Mouse (Mus musculus) neural tube, embryonic 11.5 days (tissue): Measurements from ENCODE around the gene Mrfap1. TPM values are rescaled to one million over a fixed set of nuclear protein-coding genes. Genes with fewer than 3 reads are reported as not detected.
"Not testable (repeated sequence)": the region's sequence is repeated elsewhere in the genome, so short reads cannot be mapped to it uniquely, and the experiment has no call there.

Source experiments
- ATAC-seq: fragments of 200-750 bp; cut with Nextera tagmentation; 2 replicates; pipeline ENCODE4 v1.8.0; 2017; ENCODE audit warnings: moderate number of reproducible peaks, mild to moderate bottlenecking, moderate TSS enrichment, moderate library complexity; ENCODE audit not compliant: insufficient read depth, low FRiP score, low TSS enrichment
- DNase-seq: peaks from one replicate; pipeline ENCODE4 v3.0.0-alpha.2; 2015; ENCODE audit warnings: low spot score
- H3K27ac ChIP-seq: fragments of 300-500 bp; sonication (generic); 2 replicates; pipeline ENCODE4 v1.5.1; 2014; ENCODE audit warnings: low read depth, mild to moderate bottlenecking, low read length
- H3K27me3 ChIP-seq: fragments of 300-500 bp; sonication (generic); 2 replicates; pipeline ENCODE4 v1.6.1; 2014; ENCODE audit warnings: mild to moderate bottlenecking, low read length, mixed read lengths; ENCODE audit not compliant: control insufficient read depth, insufficient read depth
- H3K36me3 ChIP-seq: fragments of 300-500 bp; sonication (generic); 2 replicates; pipeline ENCODE4 v1.6.1; 2014; ENCODE audit warnings: mild to moderate bottlenecking, low read length, moderate library complexity, mixed read lengths; ENCODE audit not compliant: control insufficient read depth, insufficient read depth
- H3K4me1 ChIP-seq: fragments of 300-500 bp; sonication (generic); 2 replicates; pipeline ENCODE4 v1.6.1; 2014; ENCODE audit warnings: low read length, mixed read lengths; ENCODE audit not compliant: control insufficient read depth, insufficient read depth
- H3K4me2 ChIP-seq: fragments of 300-500 bp; sonication (generic); 2 replicates; pipeline ENCODE4 v1.6.1; 2014; ENCODE audit warnings: low read depth, mild to moderate bottlenecking, moderate library complexity
- H3K4me3 ChIP-seq: fragments of 300-500 bp; sonication (generic); 2 replicates; pipeline ENCODE4 v1.5.1; 2014; ENCODE audit warnings: low read depth, low read length
- H3K9ac ChIP-seq: fragments of 300-500 bp; sonication (generic); 2 replicates; pipeline ENCODE4 v1.6.1; 2014; ENCODE audit warnings: mild to moderate bottlenecking, low read length
- H3K9me3 ChIP-seq: fragments of 300-500 bp; sonication (generic); 2 replicates; pipeline ENCODE4 v1.6.1; 2016; ENCODE audit warnings: low read length; ENCODE audit not compliant: control insufficient read depth
- WGBS: fragments of 180-500 bp; shearing (Covaris S2); extraction: QIAGEN DNeasy Blood & Tissue Kit; methylation state at CpG from one replicate; pipeline ENCODE4 v1.1.7; 2014; 5-methylcytosine and 5-hydroxymethylcytosine counted together
- polyA plus RNA-seq: library from polyadenylated mRNA; unstranded; fragments of >200 nt; fragmentation: Nextera tagmentation; extraction: Ambion mirVana; gene quantifications from 2 replicates; pipeline ENCODE4 v1.2.1, GENCODE M21; 2014

Mrfap1 gene
- polyA plus RNA-seq, result 570 and 602 TPM in 2 replicates

DNA sequence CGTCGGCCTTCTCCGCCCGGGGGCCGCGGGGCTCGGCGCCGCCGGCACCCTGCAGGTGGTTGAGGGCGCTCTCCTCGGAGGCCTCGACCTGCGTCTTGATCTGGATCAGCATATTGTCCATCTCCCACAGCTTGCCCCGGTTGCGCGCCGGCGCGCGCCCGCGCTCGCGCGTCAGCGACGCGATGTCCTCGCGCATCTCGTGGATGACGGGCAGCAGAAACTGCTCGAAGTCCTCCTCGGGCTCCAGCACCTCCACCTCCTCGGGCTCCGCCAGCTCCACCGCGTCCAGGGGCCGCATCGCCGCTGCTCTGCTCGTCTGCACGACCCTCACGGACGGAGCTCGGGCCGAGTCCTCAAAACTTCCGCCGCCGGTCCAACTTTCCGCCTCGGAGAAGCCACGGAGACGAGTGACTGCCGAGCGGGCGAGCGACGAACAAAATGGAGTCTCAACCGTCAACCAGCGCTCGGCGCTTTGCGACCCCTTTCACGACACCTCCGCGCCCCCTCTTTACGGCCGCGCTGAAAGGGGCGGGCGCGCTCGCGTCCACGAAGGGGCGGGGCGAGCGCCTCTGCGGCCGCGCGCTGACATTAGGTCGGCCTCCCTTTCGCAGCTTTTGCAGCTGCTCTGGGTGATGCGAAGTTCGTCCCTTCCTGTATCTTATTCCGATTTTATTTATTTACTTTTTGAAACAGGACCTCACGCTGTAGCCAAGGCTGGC lies at the start of gene Mrfap1:
Gene Mrfap1, minus strand, starts transcription at position 477 of the 719 bp plus-strand sequence.
- Histone ChIP-seq H3K4me3 (peak within 1 kb of the TSS; percentile 69), H3K27ac (peak within 1 kb of the TSS; percentile 95), H3K9ac (peak within 1 kb of the TSS; percentile 84), H3K4me2 (peak within 1 kb of the TSS; percentile 53)
- not testable (repeated sequence) for H3K27me3 ChIP-seq, H3K4me1 ChIP-seq, H3K9me3 ChIP-seq, H3K36me3 ChIP-seq
- peak; percentile 96 for DNase-seq
- ATAC-seq, result peak; percentile 74
- WGBS, result under 1% methylated on average over 90 of the region's 90 CpGs

DNA sequence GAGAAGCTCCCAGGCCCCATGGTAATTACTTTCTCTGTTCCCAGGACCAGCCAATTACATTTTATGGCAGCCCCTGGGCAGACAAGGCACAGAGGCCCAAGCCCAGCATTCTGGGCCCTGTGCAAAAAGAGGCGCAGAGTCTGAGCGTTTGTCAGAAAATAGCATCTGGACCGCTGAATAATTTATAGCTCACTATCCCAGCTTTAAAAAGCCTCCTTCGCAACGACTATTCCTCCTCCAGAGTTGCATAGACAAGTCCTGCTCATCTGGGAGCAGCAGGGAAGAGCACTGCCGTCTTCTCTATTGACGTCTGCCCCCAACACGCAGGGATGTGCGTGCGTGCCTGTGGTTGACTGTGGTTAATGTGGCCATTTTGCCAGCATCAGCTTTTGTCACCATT lies 47.9 kb upstream of the Mrfap1 start:
- no peak overlapping the region for H3K4me2 ChIP-seq
- H3K9me3 ChIP-seq, result no peaks in the 10 kb centered on the region
- no peak for DNase-seq
- H3K4me1 ChIP-seq, result no peaks in the 10 kb centered on the region
- H3K4me3 ChIP-seq, result no peak overlapping the region
- H3K27ac ChIP-seq, result peak overlapping the region; percentile 17; the same call in 1 of the 2 replicates
- ATAC-seq, result peak; percentile 38; the same call in 1 of the 2 replicates
- no peak overlapping the region for H3K9ac ChIP-seq
- H3K27me3 ChIP-seq, result no peaks in the 10 kb centered on the region
- WGBS, result 44% methylated on average over 10 of the region's 10 CpGs
- H3K36me3 ChIP-seq, result no peaks in the 10 kb centered on the region

DNA sequence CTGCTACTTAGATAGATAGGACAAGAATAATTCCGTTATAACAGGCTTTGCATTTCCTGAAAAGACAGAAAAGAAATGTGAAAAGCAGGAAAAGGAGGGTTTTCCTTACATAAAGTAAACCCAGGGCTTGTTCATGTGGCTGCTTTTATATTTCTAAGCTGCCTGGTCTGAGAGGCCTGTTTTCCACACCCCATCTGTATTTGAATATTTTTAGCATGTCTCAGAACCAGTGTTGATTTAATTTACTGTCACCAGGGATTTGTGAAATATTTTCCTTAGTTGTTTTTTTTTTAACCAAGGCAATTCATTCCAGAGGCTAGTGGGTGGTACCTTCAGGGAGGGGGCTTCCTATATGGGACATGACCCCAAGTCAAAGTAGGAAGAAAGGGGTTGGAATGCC lies 45.1 kb upstream of the Mrfap1 start:
- H3K27me3 ChIP-seq, result no peaks in the 10 kb centered on the region
- ATAC-seq, result no peak

DNA sequence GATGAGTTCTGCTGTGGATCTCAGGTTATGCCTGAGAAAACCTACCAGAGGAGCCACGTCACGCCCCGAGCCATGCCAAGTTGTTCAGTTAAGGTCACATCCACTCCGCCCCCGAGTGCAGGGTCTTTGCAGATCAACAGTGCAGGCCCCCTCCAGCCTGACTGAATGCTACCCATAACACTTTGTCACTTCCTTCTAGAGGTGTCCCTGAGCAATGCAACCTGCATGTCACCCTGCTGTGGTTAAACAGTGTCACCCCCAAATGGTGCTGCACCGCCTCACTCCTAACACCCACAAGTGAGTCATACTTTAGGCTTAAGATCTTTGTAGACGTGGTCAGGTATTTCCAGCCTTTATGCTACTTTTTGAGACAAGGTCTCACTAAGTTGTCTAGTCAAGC lies 43.5 kb upstream of the Mrfap1 start:
- no peaks in the 10 kb centered on the region for H3K36me3 ChIP-seq
- ATAC-seq (no peak), DNase-seq (no peak)
- H3K27me3 ChIP-seq, result no peaks in the 10 kb centered on the region
- no peaks in the 10 kb centered on the region for H3K4me1 ChIP-seq
- H3K4me3 ChIP-seq, result no peak overlapping the region
- WGBS, result 89% methylated on average over 7 of the region's 7 CpGs
- H3K9me3 ChIP-seq, result no peaks in the 10 kb centered on the region
- no peak overlapping the region for H3K4me2 ChIP-seq
- no peak overlapping the region for H3K9ac ChIP-seq
- H3K27ac ChIP-seq, result no peak overlapping the region

More for the DNA sequence above, 45.1 kb upstream of the Mrfap1 start:
- Histone ChIP-seq H3K4me3 (no peak overlapping the region), H3K27ac (no peak overlapping the region), H3K9me3 (no peaks in the 10 kb centered on the region), H3K9ac (no peak overlapping the region), H3K4me1 (no peaks in the 10 kb centered on the region), H3K4me2 (no peak overlapping the region), H3K36me3 (no peaks in the 10 kb centered on the region)
- DNase-seq, result no peak
- WGBS, result 76% methylated on average over 1 of the region's 1 CpGs

DNA sequence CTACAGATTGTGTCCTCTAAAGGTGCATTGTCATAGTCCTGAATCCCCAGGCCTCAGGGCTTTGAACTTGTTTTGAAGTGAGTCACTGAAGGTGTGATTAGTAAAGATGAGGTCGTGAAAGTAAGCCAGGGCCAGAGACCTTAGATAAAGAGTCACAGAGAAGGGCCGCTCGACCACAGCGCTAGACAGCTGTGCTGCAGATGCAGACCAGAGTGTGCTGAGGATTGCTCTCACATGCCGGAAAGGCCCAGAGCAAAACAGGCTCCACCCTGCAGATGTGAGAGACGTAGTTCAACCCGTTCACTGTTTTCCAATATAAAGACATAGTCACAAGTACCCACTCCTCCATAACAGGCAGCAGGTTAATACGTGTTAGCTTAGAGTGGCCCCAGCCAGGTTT lies 43.0 kb upstream of the Mrfap1 start:
- H3K36me3 ChIP-seq, result no peaks in the 10 kb centered on the region
- 77% methylated on average over 8 of the region's 8 CpGs for WGBS

DNA sequence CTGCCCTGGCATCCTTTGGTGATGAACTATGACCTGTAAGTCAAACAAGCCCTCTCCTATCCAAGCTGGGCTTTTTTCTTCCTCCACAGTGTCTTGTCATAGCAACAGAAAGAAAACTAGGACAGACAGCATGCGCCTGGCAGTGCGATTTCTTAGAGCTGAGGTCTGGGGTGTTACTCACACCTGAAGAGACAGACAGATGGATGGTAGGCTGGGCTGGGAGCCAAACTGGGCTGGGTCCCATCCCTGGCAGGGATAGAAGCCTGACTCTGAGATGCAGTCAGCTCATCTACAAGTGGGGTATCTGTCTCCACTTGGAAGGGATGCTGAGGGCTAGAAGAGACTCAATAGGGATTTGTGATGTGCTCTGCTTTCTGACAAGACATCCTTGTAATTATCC lies 42.5 kb upstream of the Mrfap1 start:
- no peak for DNase-seq
- WGBS, result 93% methylated on average over 2 of the region's 2 CpGs

More for the DNA sequence above, 43.0 kb upstream of the Mrfap1 start:
- H3K4me2 ChIP-seq, result no peak overlapping the region
- ATAC-seq (no peak), DNase-seq (no peak)
- no peaks in the 10 kb centered on the region for H3K4me1 ChIP-seq
- H3K4me3 ChIP-seq, result no peak overlapping the region
- no peak overlapping the region for H3K27ac ChIP-seq
- no peak overlapping the region for H3K9ac ChIP-seq
- no peaks in the 10 kb centered on the region for H3K27me3 ChIP-seq
- H3K9me3 ChIP-seq, result no peaks in the 10 kb centered on the region

DNA sequence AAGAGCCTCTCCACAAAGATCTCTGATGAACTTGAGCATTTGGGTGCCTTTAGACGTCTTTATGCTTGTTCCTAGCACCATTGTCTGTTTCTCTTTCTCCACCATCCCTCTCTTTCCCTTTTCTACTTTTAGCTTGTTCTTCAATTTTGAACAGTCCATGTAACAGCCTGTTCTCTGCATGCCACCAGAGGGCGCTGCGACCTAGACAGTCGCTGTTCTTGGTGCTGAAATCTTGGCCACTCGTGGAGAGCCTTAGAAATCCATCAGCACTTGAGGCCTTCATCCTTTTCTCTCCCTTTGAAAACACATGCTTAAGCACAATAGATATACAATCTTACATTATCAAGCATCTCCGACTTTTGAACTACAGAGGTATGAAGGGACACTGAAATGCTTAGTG lies 39.4 kb upstream of the Mrfap1 start:
- H3K27me3 ChIP-seq, result no peaks in the 10 kb centered on the region
- H3K9me3 ChIP-seq, result no peaks in the 10 kb centered on the region
- H3K4me2 ChIP-seq, result no peak overlapping the region
- H3K9ac ChIP-seq, result no peak overlapping the region
- H3K27ac ChIP-seq, result no peak overlapping the region
- H3K4me3 ChIP-seq, result no peak overlapping the region
- no peaks in the 10 kb centered on the region for H3K36me3 ChIP-seq
- ATAC-seq, result no peak
- 3% methylated on average over 6 of the region's 6 CpGs for WGBS
- no peaks in the 10 kb centered on the region for H3K4me1 ChIP-seq
- DNase-seq, result peak; percentile 79

More for the DNA sequence above, 42.5 kb upstream of the Mrfap1 start:
- Histone ChIP-seq H3K9ac (no peak overlapping the region), H3K4me2 (no peak overlapping the region), H3K36me3 (no peaks in the 10 kb centered on the region), H3K9me3 (no peaks in the 10 kb centered on the region), H3K4me1 (no peaks in the 10 kb centered on the region), H3K4me3 (no peak overlapping the region), H3K27me3 (no peaks in the 10 kb centered on the region), H3K27ac (no peak overlapping the region)
- no peak for ATAC-seq

DNA sequence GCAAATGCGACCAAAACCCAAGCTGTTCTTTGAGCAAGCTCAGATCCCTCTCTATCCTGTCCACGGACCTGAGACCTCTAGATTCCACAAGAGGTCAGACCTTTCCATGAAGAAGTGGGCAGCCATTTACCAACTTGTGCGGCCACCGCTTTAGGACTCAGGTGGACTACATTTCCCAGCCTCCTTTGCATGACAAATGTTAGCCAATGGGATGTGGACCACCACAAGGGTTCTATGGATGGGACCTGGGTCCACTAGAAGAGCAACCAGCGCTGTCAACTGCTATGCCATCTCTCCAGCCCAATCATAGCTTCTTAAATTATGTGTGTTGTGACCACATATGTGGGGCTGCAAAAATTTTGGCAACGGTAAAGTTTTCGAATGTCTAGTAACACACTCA lies 34.7 kb upstream of the Mrfap1 start:
- 63% methylated on average over 7 of the region's 7 CpGs for WGBS
- no peaks in the 10 kb centered on the region for H3K9me3 ChIP-seq
- no peaks in the 10 kb centered on the region for H3K36me3 ChIP-seq
- no peak overlapping the region for H3K9ac ChIP-seq
- H3K4me3 ChIP-seq, result no peak overlapping the region
- 0 out of 2 replicates have a peak, but pooled peaks cover 4% of the 10 kb centered on the region for H3K4me1 ChIP-seq
- no peak overlapping the region for H3K4me2 ChIP-seq
- H3K27ac ChIP-seq, result no peak overlapping the region
- no peaks in the 10 kb centered on the region for H3K27me3 ChIP-seq
- 0 out of 2 replicates have a peak, but pooled peaks have one; percentile 39 for ATAC-seq
- no peak for DNase-seq
